Mouse (Mus musculus) ES-Bruce4 (cell line): Measurements from ENCODE around the gene Myl3. TPM values are rescaled to one million over a fixed set of nuclear protein-coding genes. Genes with fewer than 3 reads are reported as not detected.

Source experiments
- H3K27ac ChIP-seq: 2 replicates; pipeline ENCODE4 v1.5.1; 2012; ENCODE audit warnings: low read length, inconsistent platforms; ENCODE audit not compliant: insufficient read depth
- H3K27me3 ChIP-seq: 2 replicates; pipeline ENCODE4 v1.6.1; 2012; ENCODE audit warnings: mild to moderate bottlenecking, low read length, inconsistent platforms; ENCODE audit not compliant: control insufficient read depth, poor library complexity, insufficient read depth, severe bottlenecking
- H3K36me3 ChIP-seq: 2 replicates; pipeline ENCODE4 v1.6.1; 2012; ENCODE audit warnings: inconsistent platforms, mild to moderate bottlenecking, low read length, moderate library complexity; ENCODE audit not compliant: control insufficient read depth, poor library complexity, insufficient read depth, severe bottlenecking
- H3K4me1 ChIP-seq: one replicate; pipeline ENCODE4 v1.8.1; 2011; ENCODE audit warnings: low read length; ENCODE audit not compliant: control insufficient read depth, insufficient read depth
- H3K4me3 ChIP-seq: 2 replicates; pipeline ENCODE4 v1.5.1; 2011; ENCODE audit warnings: low read depth, mild to moderate bottlenecking, low read length
- H3K9ac ChIP-seq: 2 replicates; pipeline ENCODE4 v1.6.1; 2012; ENCODE audit warnings: low read depth, mild to moderate bottlenecking, inconsistent platforms; ENCODE audit not compliant: poor library complexity, severe bottlenecking
- H3K9me3 ChIP-seq: replicated peaks from 2 replicates; pipeline ENCODE4 v1.6.1; 2012; ENCODE audit warnings: mild to moderate bottlenecking, low read length, inconsistent platforms; ENCODE audit not compliant: control insufficient read depth, poor library complexity, insufficient read depth, severe bottlenecking
- CTCF ChIP-seq: IDR thresholded peaks from one replicate; pipeline ENCODE4 v1.8.1; 2011; ENCODE audit warnings: low read depth, low read length
- EP300 ChIP-seq: IDR thresholded peaks from 2 replicates; pipeline ENCODE4 v1.6.1; 2011; ENCODE audit warnings: low read depth, low read length; ENCODE audit not compliant: insufficient read depth
- POLR2A ChIP-seq: IDR thresholded peaks from one replicate; pipeline ENCODE4 v1.8.1; 2011; ENCODE audit warnings: low read length; ENCODE audit not compliant: insufficient read depth
- polyA plus RNA-seq: library from polyadenylated mRNA; stranded (reverse); fragments of >200 nt; gene quantifications from 2 replicates; pipeline ENCODE4 v1.2.4, GENCODE M21; 2011; ENCODE audit warnings: low read depth; ENCODE audit not compliant: missing spikeins, insufficient read depth, insufficient read length

Gene Myl3
- polyA plus RNA-seq, 1 experiment = 4.1 TPM

DNA sequence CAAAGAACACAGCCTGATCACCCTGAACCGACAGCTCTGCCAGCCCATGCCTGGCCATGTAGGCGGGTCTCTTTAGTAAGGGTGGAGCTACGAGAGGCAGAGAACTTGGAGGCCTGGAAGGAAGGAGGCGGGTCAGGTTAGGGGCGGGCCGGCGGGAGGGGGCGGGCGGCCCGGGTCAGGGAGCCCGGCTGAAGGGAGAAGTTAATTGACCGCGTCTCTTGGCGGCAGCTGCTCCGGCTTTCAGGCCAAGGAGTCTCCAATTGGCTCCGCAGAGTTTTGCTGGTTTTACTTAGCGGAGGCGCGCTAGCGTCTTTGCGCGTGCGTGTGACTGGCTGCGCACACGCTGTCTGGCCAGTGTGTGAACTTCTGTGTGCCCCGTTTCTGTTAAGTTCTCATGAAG is 9.0 kb upstream of the Myl3 start:
- Histone ChIP-seq H3K27me3 (no peaks in the 10 kb centered on the region), H3K4me1 (peaks cover under 1% of the 10 kb centered on the region), H3K9ac (peak overlapping the region; percentile 13; the same call in 1 of the 2 replicates)

DNA sequence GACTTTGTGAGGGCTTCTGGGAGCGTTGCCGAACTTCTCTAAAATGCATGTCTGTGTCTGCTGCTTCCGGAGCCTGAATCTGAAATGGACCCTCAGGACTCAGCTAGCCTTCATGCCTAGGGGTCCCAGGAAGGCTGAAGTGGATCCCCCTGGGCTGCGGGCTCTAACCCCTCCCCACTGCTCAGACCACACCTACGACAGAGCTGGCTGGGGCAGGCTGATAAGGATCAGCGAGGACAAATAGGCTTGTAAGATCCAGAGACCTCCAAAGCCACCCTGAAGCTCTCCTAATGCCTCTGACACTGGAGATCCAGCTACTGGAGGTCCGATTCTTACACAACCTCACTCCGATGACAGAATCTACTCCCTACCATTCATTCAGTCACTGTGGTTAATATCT is 8.6 kb upstream of the Myl3 start:
- Histone ChIP-seq H3K9me3 (no peaks in the 10 kb centered on the region), H3K36me3 (no peaks in the 10 kb centered on the region), H3K27ac (no peak overlapping the region), H3K4me3 (peak overlapping the region; percentile 65), H3K4me1 (no peaks in the 10 kb centered on the region), H3K27me3 (no peaks in the 10 kb centered on the region), H3K9ac (peak overlapping the region; percentile 13; the same call in 1 of the 2 replicates)
- no peak for TF ChIP-seq CTCF

More for the DNA sequence above, 9.0 kb upstream of the Myl3 start:
- TF ChIP-seq CTCF (no peak), POLR2A (peak; percentile 16), EP300 (no peak)
- Histone ChIP-seq H3K27ac (no peak overlapping the region), H3K36me3 (no peaks in the 10 kb centered on the region), H3K4me3 (peak overlapping the region; percentile 65), H3K9me3 (no peaks in the 10 kb centered on the region)

DNA sequence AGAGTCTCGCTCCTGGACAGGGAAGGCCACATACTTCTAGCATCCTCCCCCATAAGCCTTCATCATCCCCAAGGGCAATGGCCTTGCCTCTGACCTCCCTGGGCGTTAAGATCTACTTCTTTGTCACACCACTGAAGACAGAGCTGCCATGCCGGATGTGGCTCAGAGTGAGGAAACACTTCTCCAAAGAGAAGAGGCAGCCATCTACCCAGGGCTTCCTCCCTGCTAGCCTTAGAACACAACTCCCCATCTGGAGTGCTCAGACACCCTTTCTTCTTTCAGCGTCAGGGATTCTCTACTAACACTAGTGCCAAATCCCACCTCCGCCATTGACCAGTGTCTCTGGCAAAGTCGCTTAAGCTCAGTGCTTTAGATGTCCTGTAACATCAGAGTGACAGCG is 7.5 kb upstream of the Myl3 start:
- no peak for TF ChIP-seq EP300
- TF ChIP-seq CTCF = no peak
- no peak for TF ChIP-seq POLR2A
- Histone ChIP-seq H3K36me3 (no peaks in the 10 kb centered on the region), H3K9me3 (no peaks in the 10 kb centered on the region), H3K4me3 (no peak overlapping the region), H3K9ac (no peak overlapping the region), H3K27ac (no peak overlapping the region), H3K27me3 (no peaks in the 10 kb centered on the region), H3K4me1 (no peaks in the 10 kb centered on the region)

DNA sequence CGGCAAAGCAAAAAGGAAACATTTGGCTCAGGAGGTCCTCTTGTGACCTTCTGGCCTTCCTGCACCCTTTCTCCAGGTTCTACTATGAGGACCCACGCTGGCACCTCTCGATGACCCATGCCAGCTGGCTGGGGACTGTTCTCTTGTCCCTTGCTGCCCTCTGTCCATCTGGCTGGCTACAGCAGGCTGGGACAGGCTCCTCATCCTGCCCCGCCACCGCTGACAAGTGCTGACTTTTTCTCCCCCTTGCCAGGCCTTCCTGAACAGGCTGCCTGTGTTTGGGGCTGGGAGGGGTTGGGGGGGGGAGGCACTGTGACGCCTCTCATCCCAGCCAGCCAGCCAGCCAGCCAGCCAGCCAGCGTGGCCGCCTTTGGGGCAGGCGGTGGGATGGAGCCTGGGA is 5.3 kb upstream of the Myl3 start:
- H3K4me3 ChIP-seq = no peak overlapping the region
- H3K4me1 ChIP-seq = no peaks in the 10 kb centered on the region
- H3K27ac ChIP-seq = no peak overlapping the region
- no peaks in the 10 kb centered on the region for H3K9me3 ChIP-seq
- H3K36me3 ChIP-seq = no peaks in the 10 kb centered on the region
- TF ChIP-seq CTCF (no peak), EP300 (no peak), POLR2A (no peak)
- no peak overlapping the region for H3K9ac ChIP-seq
- H3K27me3 ChIP-seq = no peaks in the 10 kb centered on the region

DNA sequence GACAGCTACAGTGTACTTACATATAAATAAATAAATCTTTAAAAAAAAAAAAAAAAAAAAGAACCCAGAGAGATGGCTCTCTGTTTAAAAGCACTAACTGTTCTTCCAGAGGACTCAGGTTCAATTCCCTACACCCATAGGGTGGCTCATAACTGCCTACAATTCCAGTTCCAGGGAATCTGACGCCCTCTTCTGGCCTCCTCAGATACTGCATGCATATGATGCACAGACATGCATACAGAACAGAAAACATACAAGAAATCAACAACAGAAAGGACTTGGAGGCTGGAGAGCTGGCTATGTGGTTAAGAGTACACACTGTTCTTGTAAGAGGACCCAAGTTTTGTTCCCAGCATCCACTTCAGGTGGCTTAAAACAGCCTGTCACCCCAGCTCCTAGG is 3.6 kb upstream of the Myl3 start:
- TF ChIP-seq EP300 = no peak
- no peaks in the 10 kb centered on the region for H3K4me1 ChIP-seq
- no peak overlapping the region for H3K4me3 ChIP-seq
- H3K27ac ChIP-seq = no peak overlapping the region
- no peak overlapping the region for H3K9ac ChIP-seq
- H3K27me3 ChIP-seq = peaks cover 14% of the 10 kb centered on the region
- no peaks in the 10 kb centered on the region for H3K36me3 ChIP-seq
- H3K9me3 ChIP-seq = no peaks in the 10 kb centered on the region

DNA sequence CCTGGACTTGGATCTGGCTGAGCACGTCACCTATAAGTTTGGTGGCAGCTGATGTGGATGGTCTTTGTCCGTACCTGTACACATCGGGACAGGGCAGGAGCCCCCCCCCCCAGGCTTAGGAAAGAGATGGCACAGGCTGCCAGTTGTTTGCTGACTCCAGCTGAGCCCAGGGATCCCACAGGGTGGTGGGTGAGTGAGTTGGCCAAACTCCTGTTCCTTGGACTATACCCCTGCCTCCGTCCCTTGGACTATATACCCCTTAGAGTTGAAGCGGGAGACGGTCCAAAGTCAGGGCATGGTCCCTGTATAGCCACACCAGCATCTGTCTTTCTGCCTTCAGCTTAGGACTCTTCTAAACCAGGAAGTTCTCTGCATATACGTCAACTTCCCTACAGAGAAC is 1.7 kb upstream of the Myl3 start:
- TF ChIP-seq EP300 (no peak), CTCF (no peak), POLR2A (no peak)
- H3K9me3 ChIP-seq = no peaks in the 10 kb centered on the region
- no peaks in the 10 kb centered on the region for H3K4me1 ChIP-seq
- H3K9ac ChIP-seq = no peak overlapping the region
- H3K4me3 ChIP-seq = no peak overlapping the region
- no peak overlapping the region for H3K27ac ChIP-seq
- no peaks in the 10 kb centered on the region for H3K36me3 ChIP-seq
- peaks cover 21% of the 10 kb centered on the region for H3K27me3 ChIP-seq
